Mouse (Mus musculus) CD4-positive, CD25-positive, alpha-beta regulatory T cell, adult 2 months (primary cell): ENCODE data around the gene Aspm.
"Not testable (repeated sequence)": the region's sequence is repeated elsewhere in the genome, so short reads cannot be mapped to it uniquely, and the experiment has no call there.

Experiments used
- DNase-seq: peaks from one replicate; pipeline ENCODE4 v3.0.0-alpha.2; 2012; ENCODE audit warnings: low read depth, low spot score

Gene Aspm

DNA sequence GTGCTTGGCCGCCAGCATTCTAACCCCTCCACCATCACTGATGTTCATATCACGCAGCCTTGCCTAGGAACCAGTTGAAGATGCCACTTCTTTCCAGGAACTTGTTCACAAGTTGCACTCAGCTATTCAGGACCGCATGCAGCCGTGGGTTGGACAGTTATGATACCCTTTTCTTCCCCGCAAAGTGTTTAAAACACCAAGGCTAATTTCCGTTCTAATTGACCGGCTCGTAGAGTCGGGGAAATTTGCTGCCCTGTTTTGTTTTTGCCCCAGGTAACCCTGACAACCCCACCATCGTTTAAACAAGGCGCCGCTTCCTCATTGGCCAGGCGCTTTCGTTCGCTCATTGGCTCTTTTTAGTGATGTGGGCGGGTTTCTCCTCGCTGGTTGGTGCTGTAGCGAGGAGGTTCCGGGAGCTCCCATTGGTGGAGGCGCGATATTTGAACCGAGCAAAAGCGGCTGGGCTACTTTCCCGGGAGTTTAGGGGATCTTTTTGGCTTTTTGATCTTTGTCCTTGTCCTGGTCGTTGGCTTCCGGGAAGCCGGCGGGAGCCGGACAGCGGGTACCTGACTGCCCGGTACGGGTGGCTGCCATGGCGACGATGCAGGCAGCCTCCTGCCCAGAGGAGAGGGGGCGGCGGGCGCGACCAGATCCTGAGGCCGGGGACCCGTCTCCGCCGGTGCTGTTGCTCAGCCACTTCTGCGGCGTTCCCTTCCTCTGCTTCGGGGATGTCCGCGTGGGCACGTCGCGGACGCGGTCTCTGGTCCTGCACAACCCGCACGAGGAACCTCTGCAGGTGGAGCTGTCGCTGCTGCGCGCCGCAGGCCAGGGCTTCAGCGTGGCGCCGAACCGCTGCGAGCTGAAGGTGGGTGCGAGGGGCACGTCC is at the start of gene Aspm:
Gene Aspm (plus strand): TSS at position 433 of the 886 bp plus-strand sequence.
- DNase-seq, result peak; percentile 96

DNA sequence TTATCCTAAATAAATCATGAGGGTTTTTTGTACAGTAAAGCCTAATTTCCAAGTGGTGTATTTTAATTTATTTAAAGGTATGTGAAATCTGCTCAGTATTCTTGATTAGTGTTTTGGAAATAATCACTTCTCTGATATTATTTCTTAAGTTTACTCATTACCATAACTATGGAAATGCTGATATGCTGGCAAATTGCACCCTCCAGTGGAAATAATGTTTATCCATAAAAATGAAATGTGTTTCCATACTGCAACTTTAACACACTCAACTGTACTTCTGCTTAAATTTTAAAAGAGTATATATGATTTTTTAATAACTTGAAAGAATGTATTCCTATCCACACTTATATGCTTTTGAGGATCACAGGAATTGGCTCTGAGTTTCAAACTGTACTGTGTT is 48.8 kb upstream of the Aspm start:
- no peak for DNase-seq

DNA sequence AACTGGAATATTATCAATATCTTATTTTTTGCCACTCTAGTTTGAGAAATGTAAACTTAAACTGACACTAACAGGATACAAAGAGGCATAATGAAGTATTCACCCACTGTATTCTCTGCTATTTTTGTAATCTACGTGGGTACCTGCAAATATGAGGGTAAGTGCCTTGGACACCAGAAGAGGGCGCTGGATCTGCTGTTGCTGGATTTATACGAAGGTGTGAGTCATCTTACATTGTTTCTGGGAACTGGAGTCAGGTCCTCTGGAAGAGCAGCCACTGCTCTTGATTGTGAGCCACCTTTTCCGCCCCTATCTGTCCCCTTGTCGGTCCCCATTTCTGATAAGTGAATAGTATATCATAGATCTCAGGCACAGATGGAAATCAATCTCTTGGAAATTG is 46.9 kb upstream of the Aspm start:
- DNase-seq, result peak; percentile 64

DNA sequence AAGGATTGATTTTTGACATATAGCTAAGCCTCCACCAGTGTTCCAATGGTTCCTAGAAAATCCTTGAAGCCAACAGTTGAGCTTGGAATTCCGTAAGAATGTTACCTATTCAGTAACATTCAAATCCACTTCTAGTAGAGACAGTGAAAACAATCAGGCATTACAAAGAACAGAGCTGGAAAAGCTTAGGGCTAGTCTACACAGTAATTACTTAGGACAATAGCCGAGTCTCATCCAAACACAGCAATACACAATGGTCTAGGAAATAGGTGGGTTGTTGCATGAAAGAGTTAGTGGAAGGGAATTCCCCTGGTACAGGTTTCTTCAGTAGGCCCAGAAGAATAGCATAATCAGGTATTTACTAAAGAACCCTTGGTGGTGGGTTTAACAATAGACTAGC is 42.2 kb upstream of the Aspm start:
- not testable (repeated sequence) for DNase-seq

DNA sequence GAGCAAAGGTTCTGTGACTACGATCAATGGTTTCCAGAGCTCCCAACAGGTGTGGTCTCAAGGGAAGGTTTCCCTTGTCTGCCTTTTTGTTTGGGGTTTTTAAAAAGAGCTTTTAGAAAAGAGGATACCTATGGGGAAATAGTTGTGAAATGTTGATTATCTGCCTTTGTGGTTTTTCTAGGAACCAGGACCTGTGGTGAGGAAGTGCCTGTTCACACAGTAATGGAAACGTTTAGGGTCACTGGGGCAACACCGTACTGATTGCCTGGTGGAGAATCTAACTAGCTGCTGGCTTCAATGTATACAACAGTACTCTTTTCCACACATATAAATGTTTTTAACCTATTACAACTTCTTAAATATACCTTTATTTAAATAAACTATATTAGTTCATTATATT is 41.1 kb upstream of the Aspm start:
- peak; percentile 52 for DNase-seq

DNA sequence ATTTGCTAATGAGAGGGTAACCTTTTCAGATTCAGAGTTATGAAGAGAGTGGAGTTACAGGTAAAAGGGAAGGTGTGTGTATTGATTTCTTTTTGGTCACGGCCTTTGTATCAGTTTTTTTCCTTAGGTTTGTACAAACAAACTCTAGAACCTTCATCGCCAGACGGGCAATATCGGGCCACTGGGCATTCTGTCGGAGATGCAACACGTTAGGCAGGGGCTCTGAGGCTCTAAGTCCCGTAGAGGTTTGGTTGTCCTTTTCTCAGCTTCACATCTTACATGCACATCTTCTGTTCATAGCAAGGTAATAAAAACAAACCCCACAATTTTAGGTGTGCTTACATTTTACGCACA is 33.1 kb upstream of the Aspm start:
- no peak for DNase-seq

DNA sequence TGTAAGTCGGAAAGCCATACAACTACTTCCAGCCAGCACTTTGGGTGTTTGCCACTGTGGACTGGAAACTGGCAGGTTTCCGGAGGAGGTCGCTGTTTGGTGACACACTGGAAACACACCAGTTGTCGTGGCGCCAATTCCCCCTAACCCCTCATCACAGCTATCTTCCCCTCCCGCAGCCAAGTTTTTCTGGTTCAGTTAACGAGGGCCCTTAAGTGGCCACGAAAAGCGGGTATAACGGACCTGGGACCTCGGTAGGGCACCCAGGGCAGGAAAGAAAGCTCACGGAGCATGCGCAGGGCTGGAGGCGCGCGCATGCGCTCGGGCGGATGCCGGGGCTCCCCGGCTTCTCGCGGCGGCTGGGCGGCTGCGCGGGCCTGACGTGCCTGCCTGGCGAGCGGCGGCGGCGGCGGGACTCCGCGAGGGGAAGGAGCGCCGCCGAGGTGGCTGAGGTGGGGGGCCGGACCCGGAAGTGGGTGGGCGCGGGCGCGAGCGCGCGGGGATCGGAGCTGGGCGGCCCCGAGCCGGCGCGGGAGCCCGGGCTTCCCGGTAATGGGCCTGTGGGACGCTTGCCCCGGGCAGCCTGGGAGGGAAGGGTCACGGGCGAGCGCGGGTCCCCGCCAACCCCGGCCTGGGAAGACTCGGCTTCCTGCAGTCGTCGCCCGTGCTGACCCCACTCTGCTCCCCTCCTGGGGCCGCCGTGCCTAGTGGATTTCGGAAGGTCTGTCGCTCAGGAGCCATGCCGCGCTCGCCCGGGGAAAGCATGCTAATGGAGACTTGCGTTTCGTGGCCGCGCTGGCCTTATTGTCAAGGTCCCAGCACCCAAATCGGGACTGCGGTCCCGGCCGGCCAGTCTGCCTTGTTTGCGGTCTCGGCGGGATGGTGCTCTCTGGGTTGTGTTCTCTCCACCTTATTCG is 32.4 kb upstream of the Aspm start, which contains the start of gene Zbtb41:
Gene Zbtb41 (plus strand): TSS at position 414 of the 917 bp plus-strand sequence.
- DNase-seq, result peak; percentile 95

DNA sequence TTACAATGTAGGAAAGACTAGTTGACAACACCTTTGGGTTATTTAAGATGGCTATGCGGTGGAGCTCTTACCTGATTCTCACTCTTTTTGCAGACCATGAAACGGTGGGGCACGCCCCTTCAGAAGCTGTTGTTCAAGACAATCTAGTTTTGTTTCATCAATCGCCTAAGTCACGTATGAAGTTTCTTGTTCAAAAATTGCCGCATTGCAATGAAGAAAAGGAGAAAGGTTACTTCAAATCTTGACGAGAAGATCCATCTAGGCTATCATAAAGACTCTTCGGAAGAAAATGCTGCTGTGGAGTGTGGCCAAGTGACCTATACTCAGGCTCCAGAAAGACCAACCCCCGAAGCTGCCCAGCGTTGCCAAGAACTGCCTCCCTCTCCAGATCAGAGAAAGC is 31.6 kb upstream of the Aspm start:
- peak; percentile 55 for DNase-seq

DNA sequence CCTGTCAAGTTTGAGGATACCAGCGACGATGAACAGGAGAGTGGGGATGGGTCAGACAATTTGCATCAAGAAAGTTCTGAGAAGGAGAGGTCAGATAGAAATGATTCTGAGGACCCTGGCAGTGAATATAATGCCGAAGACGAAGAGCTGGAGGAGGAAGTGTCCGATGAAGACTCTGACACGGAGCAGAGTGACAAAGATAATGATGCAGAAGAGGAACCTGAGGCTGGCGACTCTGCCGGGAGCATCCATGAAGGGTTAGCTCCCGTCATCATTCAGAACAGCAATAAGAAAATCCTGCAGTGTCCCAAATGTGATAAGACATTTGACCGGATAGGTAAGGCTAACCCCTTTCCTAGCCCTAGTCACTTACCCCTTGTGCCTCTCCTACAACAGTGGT is 30.6 kb upstream of the Aspm start:
- no peak for DNase-seq

DNA sequence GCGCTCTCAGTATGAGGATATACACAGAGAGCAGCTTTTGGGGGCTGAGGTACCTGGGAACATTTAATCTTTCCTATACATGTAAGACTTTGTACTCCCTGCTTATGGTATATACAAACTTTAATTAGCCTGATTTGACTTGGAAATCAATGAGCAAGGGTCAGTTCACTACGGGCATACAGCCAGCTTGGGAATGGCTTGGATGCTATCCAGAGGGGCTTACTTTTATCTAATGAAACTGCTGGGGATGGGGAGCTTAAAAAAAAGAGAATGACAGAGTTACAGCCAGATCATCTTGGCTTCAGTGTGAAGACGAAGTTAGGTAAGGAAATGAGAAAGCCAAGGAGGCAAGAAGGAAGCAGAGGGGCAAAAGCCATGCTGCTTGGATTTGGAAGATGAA is 29.6 kb upstream of the Aspm start:
- DNase-seq, result no peak

DNA sequence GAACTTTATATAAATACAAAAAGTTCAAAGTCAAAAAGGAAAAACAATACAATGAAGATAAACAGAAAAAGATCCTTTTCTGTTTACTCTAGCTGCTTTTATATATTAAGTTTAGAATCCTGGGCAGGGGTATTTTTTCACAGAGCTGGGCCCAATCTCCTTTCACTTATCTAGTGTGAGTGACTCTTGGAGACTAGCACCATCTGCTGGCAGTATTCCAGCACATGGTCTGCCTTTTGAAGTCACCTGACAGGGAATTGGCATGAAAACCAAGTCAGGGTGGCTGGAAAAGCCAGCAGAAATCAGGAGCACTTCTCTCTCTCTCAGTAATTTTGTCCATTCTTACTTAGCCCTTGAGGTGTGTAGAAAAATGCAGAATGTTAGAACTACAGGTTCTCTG is 16.2 kb upstream of the Aspm start:
- DNase-seq, result peak; percentile 70

DNA sequence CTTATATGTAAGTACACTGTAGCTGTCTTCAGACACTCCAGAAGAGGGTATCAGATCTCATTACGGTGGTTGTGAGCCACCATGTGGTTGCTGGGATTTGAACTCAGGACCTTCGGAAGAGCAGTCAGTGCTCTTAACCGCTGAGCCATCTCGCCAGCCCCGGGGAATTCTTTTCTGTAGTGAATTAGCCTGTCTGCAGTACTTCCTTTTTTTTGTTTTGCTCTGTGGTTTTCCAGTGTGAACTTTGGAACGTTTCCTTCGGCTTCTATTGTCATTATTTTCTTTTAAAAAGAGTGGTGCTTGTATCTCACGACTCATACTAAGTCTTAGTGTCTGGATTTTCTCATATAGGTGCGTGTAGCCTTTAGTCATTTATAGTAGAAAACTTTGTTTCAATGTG is 11.5 kb upstream of the Aspm start:
- not testable (repeated sequence) for DNase-seq

DNA sequence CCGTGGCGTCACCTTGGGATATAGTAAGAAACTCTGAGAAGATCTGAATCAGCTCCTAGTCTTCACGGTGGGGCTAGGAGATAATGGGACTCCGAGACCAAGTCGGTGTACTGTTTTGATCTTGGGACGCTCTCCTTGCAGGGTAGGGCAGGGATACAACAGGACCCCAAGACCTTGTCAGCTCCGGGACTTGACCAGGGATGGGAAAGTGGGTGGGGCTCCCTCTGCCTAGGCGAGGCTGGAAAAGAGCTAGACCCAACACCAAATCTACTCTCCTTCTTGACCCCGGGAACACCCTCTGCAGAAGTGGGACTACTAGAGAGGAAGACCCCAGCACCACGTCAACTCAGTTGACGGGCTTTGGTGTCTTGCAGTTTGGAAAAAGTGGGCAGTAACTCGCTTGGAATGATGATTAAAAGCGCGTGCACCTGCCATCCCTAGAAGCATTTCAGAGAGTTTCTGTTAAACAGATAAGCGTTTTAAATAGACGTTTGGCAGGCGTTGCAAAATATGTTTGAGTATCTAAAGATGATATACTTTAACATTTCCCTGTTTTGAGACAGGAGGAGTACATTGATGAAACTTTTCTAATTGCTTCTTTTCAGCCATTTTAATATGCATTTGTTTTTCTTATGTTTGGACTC is 776 bp downstream of the Aspm start:
- DNase-seq, result no peak

DNA sequence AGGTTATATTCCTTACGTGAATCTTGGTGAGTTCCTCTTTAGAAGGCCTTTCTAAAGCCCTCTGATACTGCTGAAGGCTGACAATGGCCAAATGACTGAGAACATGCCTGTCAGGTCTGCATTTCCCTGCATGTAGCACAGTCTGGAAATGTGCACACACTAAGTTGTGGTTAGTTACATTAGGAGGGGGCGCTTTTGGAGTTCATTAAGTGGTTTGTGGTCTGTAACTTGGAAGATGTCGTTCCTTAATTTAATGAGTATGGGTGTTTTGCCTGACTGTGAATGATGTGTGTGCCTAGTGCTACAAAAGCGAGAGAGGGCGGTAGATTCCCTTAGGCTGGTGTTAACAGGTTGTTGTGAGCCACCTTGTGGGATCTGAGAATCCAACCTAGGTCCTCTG is 6.2 kb downstream of the Aspm start:
- no peak for DNase-seq

DNA sequence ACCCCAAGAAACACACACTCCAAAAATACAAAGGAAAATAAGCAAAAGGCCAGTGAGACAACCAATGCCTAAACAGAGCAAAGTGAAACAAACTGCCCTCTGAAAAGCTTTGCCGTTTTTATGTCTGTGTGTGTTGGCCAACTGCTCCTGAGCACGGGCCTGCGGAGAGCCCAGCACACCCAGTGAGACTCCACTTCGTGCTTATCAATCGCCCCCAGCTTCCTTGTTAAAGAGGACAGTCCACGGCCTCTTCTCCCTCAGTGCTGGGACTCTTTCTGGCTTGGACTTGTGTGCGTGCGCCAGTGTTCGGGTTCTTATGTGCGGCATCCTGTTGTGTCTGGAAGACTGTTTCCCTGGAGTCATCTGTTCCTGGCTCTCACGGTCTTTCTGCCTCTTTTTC is 11.4 kb downstream of the Aspm start:
- DNase-seq, result no peak

DNA sequence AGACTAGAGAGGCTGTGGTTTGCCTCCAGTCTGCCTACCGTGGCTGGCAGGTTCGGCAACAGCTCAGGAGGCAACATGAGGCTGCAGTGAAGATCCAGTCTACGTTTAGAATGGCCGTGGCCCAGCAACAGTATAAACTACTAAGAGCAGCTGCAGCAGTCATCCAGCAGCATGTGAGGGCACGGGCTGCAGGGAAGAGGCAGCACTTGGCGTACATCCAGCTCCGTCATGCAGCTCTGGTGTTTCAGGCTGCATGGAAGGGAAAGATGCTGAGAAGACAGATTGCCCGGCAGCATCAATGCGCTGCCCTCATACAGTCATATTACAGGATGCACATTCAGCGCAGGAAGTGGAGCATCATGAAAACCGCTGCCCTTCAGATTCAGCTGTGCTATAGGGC is 24.3 kb downstream of the Aspm start:
- DNase-seq, result no peak

DNA sequence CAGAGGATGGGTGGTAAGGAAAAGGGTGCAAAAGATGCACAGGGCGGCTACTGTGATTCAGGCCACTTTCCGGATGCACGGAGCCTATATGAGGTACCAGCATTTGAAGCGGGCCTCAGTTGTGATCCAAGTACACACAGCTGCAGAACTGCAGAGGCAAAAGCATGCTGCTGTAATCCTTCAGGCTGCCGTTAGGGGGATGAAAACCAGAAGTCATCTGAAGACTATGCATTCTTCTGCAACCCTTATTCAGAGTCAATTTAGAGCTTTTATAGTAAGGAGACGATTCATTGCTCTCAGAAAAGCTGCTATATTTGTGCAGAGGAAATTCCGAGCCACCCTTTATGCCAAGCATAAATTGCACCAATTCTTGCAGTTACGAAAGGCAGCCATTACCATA is 25.7 kb downstream of the Aspm start:
- DNase-seq, result no peak

DNA sequence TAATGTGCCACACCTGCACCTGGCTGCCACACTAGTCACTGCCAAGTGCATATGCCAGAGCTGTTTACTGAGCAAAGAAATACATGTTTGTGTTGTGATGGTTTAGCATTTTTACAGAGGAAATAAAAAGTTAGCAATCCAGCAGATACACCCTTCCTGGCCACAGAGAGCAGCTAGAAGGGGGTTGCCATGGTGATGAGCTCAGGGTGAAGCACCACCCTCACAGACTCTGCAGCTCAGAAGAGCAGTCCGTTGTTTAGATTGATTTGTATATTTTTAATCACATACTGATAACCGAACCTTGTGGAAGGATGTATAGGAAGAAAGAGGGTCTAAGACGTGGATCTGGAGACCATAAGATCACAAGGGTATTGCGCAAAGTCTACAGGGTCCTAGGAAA is 26.6 kb downstream of the Aspm start:
- peak; percentile 29 for DNase-seq

DNA sequence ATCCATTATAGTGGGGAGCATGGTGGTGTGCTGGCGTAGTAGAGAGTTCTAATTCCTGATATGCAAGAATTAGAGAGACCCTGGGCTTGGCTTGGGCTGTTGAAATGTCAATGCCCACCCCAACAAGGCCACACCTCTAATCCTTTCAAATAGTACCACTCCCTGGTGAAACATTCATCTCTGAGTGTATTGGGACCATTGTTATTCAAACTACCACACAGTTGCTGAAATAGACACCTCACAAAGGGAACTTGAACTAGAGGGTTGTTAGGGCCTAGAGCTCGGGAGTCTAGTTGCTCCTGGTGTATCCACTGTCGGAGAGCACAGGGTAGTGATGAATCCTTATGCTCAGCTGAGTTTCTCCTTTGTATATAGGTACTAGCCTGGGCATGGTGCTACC is 40.1 kb downstream of the Aspm start:
- no peak for DNase-seq

DNA sequence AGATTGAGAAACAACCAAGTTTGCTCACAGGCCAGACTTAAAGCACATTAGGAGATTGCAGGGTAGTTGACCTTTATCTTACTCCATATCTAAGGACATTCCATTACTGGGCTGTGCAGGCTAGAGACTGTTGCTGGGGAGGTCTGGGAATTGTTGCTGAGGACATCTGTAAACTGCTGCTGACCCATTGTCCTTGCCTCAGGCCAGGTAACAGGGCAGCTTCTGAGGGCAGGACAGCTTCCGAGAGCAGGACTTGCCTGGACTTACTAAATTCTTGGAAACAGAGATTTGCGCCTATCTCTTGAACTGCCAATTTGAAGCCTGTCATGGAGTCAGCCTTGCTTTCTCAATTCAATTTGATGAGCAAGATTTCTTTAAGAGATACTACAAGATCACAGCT is 40.8 kb downstream of the Aspm start:
- DNase-seq, result no peak

DNA sequence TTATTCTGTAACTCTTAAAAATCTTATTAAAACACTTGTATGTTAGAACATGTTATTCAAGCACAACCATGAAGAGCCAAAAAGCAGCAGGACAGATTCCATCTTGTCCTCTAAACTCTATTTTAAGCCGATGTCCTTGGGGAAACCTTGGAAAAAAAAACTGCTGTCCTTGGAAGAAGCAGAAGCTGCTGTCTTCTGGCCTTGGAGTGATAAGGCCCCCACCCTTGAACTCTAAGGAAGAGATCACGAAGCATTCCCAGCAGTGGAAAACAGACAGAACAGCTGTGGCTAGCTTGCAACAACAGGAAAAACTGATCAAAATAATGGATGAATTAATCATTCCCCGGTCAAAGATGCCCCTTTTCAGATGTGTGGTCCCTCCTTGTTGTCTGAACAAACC is 41.6 kb downstream of the Aspm start:
- DNase-seq, result no peak

DNA sequence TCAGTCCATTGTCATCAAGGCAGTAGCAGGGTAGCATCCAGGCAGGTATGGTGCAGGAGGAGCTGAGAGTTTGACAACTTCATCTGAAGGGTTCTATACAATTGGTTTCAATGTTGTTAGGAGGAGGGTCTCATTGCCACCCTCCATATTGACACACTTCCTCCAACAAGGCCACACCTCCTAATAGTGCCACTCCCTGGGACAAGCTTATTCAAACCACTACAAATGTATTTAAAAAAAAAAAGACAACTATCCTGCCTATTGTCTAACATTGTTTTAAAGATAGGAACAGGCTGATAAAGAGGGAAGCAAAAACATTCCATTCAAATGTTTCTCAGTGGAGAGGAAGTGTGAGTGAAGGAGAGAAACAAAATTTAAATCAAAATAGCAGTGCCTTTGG is 45.2 kb downstream of the Aspm start:
- no peak for DNase-seq
